Mouse (Mus musculus): ENCODE measurements around the gene Hist1h4i.

GRCm38 (mm10) chr13:22001823-22002222 lies 39.3 kb downstream of the Hist1h4i start:
- TF ChIP-seq CTCF (IDR thresholded peaks at IDR 0.05; ENCODE audit: low read depth, low read length), result no peak
- TF ChIP-seq POLR2AphosphoS5 (IDR thresholded peaks at IDR 0.05; ENCODE audit: insufficient replicate concordance, low read depth, low read length), result no peak
- no peak for TF ChIP-seq GATA1 (IDR thresholded peaks at IDR 0.05; ENCODE audit: borderline replicate concordance, low read length)
- no peak for TF ChIP-seq TAL1 (conservative IDR thresholded peaks at IDR 0.05; ENCODE audit: low read depth, low read length)
- TF ChIP-seq GATA2 (IDR thresholded peaks at IDR 0.05; ENCODE audit: borderline replicate concordance, low read depth, low read length), result no peak

Measured in G1E (cell line).